Mouse (Mus musculus) ES-E14 (cell line): ENCODE results near the gene Robo1. TPM values are rescaled to one million over a fixed set of nuclear protein-coding genes. Genes with fewer than 3 reads are reported as not detected.
A peak's percentile ranks its signal among the peaks of the same experiment; 100 is the strongest.

Source experiments
- DNase-seq: peaks from one replicate; pipeline ENCODE4 v3.0.0-alpha.2; 2013; ENCODE audit warnings: low read depth, low spot score
- H3K27ac ChIP-seq: 2 replicates; pipeline ENCODE4 v1.5.1; 2012; ENCODE audit warnings: low read depth, mild to moderate bottlenecking, low read length, moderate library complexity, mixed read lengths; ENCODE audit not compliant: poor library complexity, insufficient read depth, severe bottlenecking
- H3K36me3 ChIP-seq: 2 replicates; pipeline ENCODE4 v1.6.1; 2012; ENCODE audit warnings: mild to moderate bottlenecking, low read length, moderate library complexity, mixed read lengths; ENCODE audit not compliant: control insufficient read depth, poor library complexity, insufficient read depth, severe bottlenecking
- H3K4me1 ChIP-seq, 2 experiments: fragments of 150-350 bp in 1 of 2; sonication (generic) in 1 of 2; 2 replicates each; pipeline ENCODE4 v1.6.1; 2012; ENCODE audit warnings: low read length in 2 of 2, mild to moderate bottlenecking in 1 of 2, mixed read lengths in 1 of 2; ENCODE audit not compliant: control insufficient read depth in 2 of 2, insufficient read depth in 2 of 2, poor library complexity in 1 of 2
- H3K4me3 ChIP-seq, 2 experiments: fragments of 150-350 bp in 1 of 2; sonication (generic) in 1 of 2; 2 replicates each; pipeline ENCODE4 v1.5.1; 2012; ENCODE audit warnings: low read length in 2 of 2, low read depth in 1 of 2, mild to moderate bottlenecking in 1 of 2, mixed read lengths in 1 of 2; ENCODE audit not compliant: insufficient read depth in 1 of 2, poor library complexity in 1 of 2, severe bottlenecking in 1 of 2
- H3K9ac ChIP-seq: 2 replicates; pipeline ENCODE4 v1.6.1; 2012; ENCODE audit warnings: low read depth, mild to moderate bottlenecking, low read length, mixed read lengths; ENCODE audit not compliant: poor library complexity, insufficient read depth, severe bottlenecking
- H3K9me3 ChIP-seq: fragments of 150-350 bp; sonication (generic); 2 replicates; pipeline ENCODE4 v1.6.1; 2012; ENCODE audit warnings: low read depth, mild to moderate bottlenecking, low read length; ENCODE audit not compliant: control insufficient read depth, insufficient read depth
- CHD2 ChIP-seq: IDR thresholded peaks from 2 replicates; pipeline ENCODE4 v1.6.1; 2014; ENCODE audit warnings: mild to moderate bottlenecking, low read depth, low read length, inconsistent platforms
- HCFC1 ChIP-seq: IDR thresholded peaks from 2 replicates; pipeline ENCODE4 v1.6.1; 2012; ENCODE audit warnings: low read length, inconsistent platforms, borderline replicate concordance; ENCODE audit not compliant: insufficient read depth
- MAFK ChIP-seq: IDR thresholded peaks from 2 replicates; pipeline ENCODE4 v1.6.1; 2014; ENCODE audit warnings: mild to moderate bottlenecking, low read depth, low read length, inconsistent platforms; ENCODE audit not compliant: insufficient read depth
- ZC3H11A ChIP-seq: IDR thresholded peaks from 2 replicates; pipeline ENCODE4 v1.6.1; 2012; ENCODE audit warnings: low read depth, mild to moderate bottlenecking, inconsistent platforms, low read length, borderline replicate concordance
- ZNF384 ChIP-seq: IDR thresholded peaks from 2 replicates; pipeline ENCODE4 v1.6.1; 2012; ENCODE audit warnings: low read depth, low read length, inconsistent platforms
- in situ Hi-C, 2 experiments: fragments of 600-800 bp; cut with MboI; formaldehyde crosslinking; loops; one replicate each; pipeline ENCODE4 v1.15.1; 2025; ENCODE audit warnings: low sequenced_read_pairs in 2 of 2, inconsistent platforms in 1 of 2; ENCODE audit not compliant: unreplicated experiment in 2 of 2
- total RNA-seq: library from RNA; depleted of rRNA; stranded (reverse); fragments of 300-350 nt; gene quantifications from 2 replicates; pipeline ENCODE4 v1.2.3, GENCODE M21; 2012

Robo1 gene
- total RNA-seq, 1 experiment: 20.5 TPM

GRCm38 (mm10) chr16:72328579-72328978 lies 20.5 kb downstream of the Robo1 start:
- no peak overlapping the region for H3K4me3 ChIP-seq
- H3K9ac ChIP-seq: no peak overlapping the region
- H3K36me3 ChIP-seq: no peaks in the 10 kb centered on the region
- DNase-seq: no peak
- H3K9me3 ChIP-seq: no peaks in the 10 kb centered on the region
- no peak overlapping the region for H3K27ac ChIP-seq
- no peak for TF ChIP-seq ZC3H11A
- no peak for TF ChIP-seq ZNF384
- no peak for TF ChIP-seq MAFK
- no peak for TF ChIP-seq CHD2
- TF ChIP-seq HCFC1: no peak
- no peaks in the 10 kb centered on the region for H3K4me1 ChIP-seq
- in situ Hi-C loops: no loop called here

- in situ Hi-C loops: no loop called here
- no peak overlapping the region for H3K27ac ChIP-seq
- no peak for DNase-seq
- no peak overlapping the region for H3K4me3 ChIP-seq
- TF ChIP-seq ZC3H11A (no peak), CHD2 (no peak), HCFC1 (no peak)
- H3K36me3 ChIP-seq: no peaks in the 10 kb centered on the region
- H3K4me1 ChIP-seq: no peaks in the 10 kb centered on the region
- no peak overlapping the region for H3K9ac ChIP-seq
- no peaks in the 10 kb centered on the region for H3K9me3 ChIP-seq
These were observed 29.7 kb downstream of the Robo1 start for GRCm38 (mm10) chr16:72337757-72338156.

GRCm38 (mm10) chr16:72350422-72350821 lies 42.3 kb downstream of the Robo1 start:
- H3K9me3 ChIP-seq: no peaks in the 10 kb centered on the region
- H3K36me3 ChIP-seq: no peaks in the 10 kb centered on the region
- no peak overlapping the region for H3K4me3 ChIP-seq
- no peak for DNase-seq
- no peaks in the 10 kb centered on the region for H3K4me1 ChIP-seq
- no peak overlapping the region for H3K9ac ChIP-seq
- H3K27ac ChIP-seq: no peak overlapping the region
- TF ChIP-seq MAFK (no peak), ZC3H11A (no peak), CHD2 (no peak), HCFC1 (no peak), ZNF384 (no peak)
- in situ Hi-C loops: no loop called here

GRCm38 (mm10) chr16:72356515-72357357 lies 48.6 kb downstream of the Robo1 start:
- in situ Hi-C loops: no loop called here
- H3K4me1 ChIP-seq: no peaks in the 10 kb centered on the region
- H3K27ac ChIP-seq: no peak overlapping the region
- H3K36me3 ChIP-seq: no peaks in the 10 kb centered on the region
- H3K9ac ChIP-seq: no peak overlapping the region
- peak; percentile 19 for DNase-seq
- H3K9me3 ChIP-seq: no peaks in the 10 kb centered on the region
- TF ChIP-seq HCFC1 (no peak), MAFK (no peak), ZC3H11A (no peak), CHD2 (no peak), ZNF384 (no peak)
- H3K4me3 ChIP-seq: no peak overlapping the region

GRCm38 (mm10) chr16:72376896-72377295 lies 68.8 kb downstream of the Robo1 start:
- in situ Hi-C loops: no loop called here
- H3K9me3 ChIP-seq: no peaks in the 10 kb centered on the region
- TF ChIP-seq ZNF384: no peak
- no peak for TF ChIP-seq HCFC1
- TF ChIP-seq CHD2: no peak
- no peak for TF ChIP-seq MAFK
- no peak for TF ChIP-seq ZC3H11A
- H3K4me3 ChIP-seq: no peak overlapping the region
- H3K27ac ChIP-seq: no peak overlapping the region
- DNase-seq: no peak
- H3K9ac ChIP-seq: no peak overlapping the region
- H3K36me3 ChIP-seq: no peaks in the 10 kb centered on the region
- H3K4me1 ChIP-seq: no peaks in the 10 kb centered on the region
